Mouse (Mus musculus): Measurements from ENCODE around the gene Gm340. TPM values are rescaled to one million over a fixed set of nuclear protein-coding genes. Genes with fewer than 3 reads are reported as not detected.

The Gm340 gene
- total and polyA plus RNA-seq, 3 experiments: 2.7 to 36.4 (median 15.2) TPM

DNA sequence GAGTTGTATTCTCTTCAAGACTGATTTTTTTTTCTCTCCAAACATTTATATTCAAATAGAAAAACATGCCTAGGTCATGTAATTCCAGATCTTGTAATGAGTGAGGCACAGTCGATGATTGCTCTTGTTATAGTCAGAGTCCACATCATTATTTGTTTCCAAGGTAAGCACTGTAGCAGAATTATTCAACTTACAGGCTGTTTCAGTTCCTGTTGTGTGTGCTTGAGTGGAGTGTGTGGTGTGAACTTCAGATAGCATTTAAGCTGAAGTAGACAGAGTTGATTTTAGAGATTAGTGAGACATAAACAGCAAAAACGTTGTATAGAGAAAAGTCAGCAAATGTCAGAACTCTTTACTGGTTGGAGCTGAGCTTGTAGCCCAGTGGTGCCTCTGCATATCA lies 13.4 kb upstream of the Gm340 start:
- TF ChIP-seq TAL1 (conservative IDR thresholded peaks at IDR 0.05; ENCODE audit: low read depth, low read length): no peak
- no peak for TF ChIP-seq CTCF (IDR thresholded peaks at IDR 0.05; ENCODE audit: low read depth, low read length)
- Histone ChIP-seq H3K4me3 (ENCODE audit: low read depth, low read length) (no peak overlapping the region), H3K36me3 (replicated peaks) (peaks cover 32% of the 10 kb centered on the region), H3K9me3 (replicated peaks) (no peaks in the 10 kb centered on the region), H3K27me3 (ENCODE audit: insufficient read depth, low read length) (no peaks in the 10 kb centered on the region), H3K4me1 (ENCODE audit: insufficient read depth, low read depth, low read length) (no peaks in the 10 kb centered on the region; the same call in 1 of the 2 replicates)
- no peak for ATAC-seq (ENCODE audit: extremely low read depth, insufficient number of reproducible peaks, low FRiP score, poor library complexity, severe bottlenecking)
- no peak for DNase-seq (ENCODE audit: low spot score)

DNA sequence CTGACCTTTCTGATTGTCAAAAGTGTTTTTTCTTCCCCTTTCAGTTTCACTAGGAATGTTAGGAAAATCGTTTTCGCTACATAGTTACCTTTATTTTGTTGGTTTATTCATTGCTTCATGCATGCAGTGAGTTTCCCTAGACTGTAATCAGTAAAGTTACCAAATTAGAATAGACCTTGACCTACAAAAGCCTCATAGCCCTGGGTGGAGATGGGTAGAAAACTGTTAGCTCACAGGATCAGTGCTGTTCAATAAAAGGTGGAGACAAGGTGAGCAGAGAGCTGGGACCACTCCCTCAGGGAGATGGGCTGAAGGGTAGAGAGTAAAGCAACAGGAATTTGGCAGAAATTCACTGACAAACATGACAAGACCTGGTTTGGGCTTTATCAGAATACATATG lies 8.5 kb upstream of the Gm340 start:
- peaks cover 55% of the 10 kb centered on the region for H3K36me3 ChIP-seq (replicated peaks)
- no peak overlapping the region for H3K4me3 ChIP-seq (ENCODE audit: low read depth, low read length)
- no peaks in the 10 kb centered on the region for H3K9me3 ChIP-seq (replicated peaks)
- ATAC-seq (ENCODE audit: extremely low read depth, insufficient number of reproducible peaks, low FRiP score, poor library complexity, severe bottlenecking): no peak
- DNase-seq (ENCODE audit: low spot score): no peak
- TF ChIP-seq GATA1 (IDR thresholded peaks at IDR 0.05; ENCODE audit: borderline replicate concordance, low read length): no peak
- no peak for TF ChIP-seq POLR2AphosphoS5 (IDR thresholded peaks at IDR 0.05; ENCODE audit: insufficient replicate concordance, low read depth, low read length)
- no peak for TF ChIP-seq GATA2 (IDR thresholded peaks at IDR 0.05; ENCODE audit: borderline replicate concordance, low read depth, low read length)
- TF ChIP-seq CTCF (IDR thresholded peaks at IDR 0.05; ENCODE audit: low read depth, low read length): no peak
- no peak for TF ChIP-seq TAL1 (conservative IDR thresholded peaks at IDR 0.05; ENCODE audit: low read depth, low read length)
- no peaks in the 10 kb centered on the region for H3K27me3 ChIP-seq (ENCODE audit: insufficient read depth, low read length)
- H3K4me1 ChIP-seq (ENCODE audit: insufficient read depth, low read depth, low read length): no peaks in the 10 kb centered on the region; the same call in 1 of the 2 replicates

DNA sequence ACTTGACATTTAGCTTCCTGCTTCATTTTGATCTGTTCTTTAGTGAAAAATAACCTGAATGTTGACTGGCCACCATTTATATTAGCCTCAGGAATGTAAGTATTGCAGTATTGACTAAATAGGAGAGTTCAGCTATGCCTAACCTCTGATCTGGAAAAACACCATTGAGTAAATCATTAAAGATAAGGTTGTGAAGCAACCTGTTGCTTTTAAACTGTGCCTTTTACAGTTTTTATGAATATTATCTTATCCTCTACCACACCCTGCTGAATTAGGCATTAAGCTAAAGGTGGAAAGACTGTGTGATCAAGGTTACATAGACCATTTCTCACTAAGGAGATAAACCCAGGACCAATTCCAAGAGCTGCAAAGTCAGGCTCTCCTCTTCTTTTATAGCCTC lies 4.6 kb upstream of the Gm340 start:
- Histone ChIP-seq H3K4me1 (ENCODE audit: insufficient read depth, low read depth, low read length) (no peaks in the 10 kb centered on the region), H3K36me3 (replicated peaks) (peaks cover 70% of the 10 kb centered on the region), H3K27me3 (ENCODE audit: insufficient read depth, low read length) (no peaks in the 10 kb centered on the region), H3K4me3 (ENCODE audit: low read depth, low read length) (no peak overlapping the region), H3K9me3 (replicated peaks) (no peaks in the 10 kb centered on the region)
- no peak for DNase-seq (ENCODE audit: low spot score)
- TF ChIP-seq GATA2 (IDR thresholded peaks at IDR 0.05; ENCODE audit: borderline replicate concordance, low read depth, low read length) (no peak), CTCF (IDR thresholded peaks at IDR 0.05; ENCODE audit: low read depth, low read length) (no peak), POLR2AphosphoS5 (IDR thresholded peaks at IDR 0.05; ENCODE audit: insufficient replicate concordance, low read depth, low read length) (no peak), GATA1 (IDR thresholded peaks at IDR 0.05; ENCODE audit: borderline replicate concordance, low read length) (no peak), TAL1 (conservative IDR thresholded peaks at IDR 0.05; ENCODE audit: low read depth, low read length) (no peak)
- no peak for ATAC-seq (ENCODE audit: extremely low read depth, insufficient number of reproducible peaks, low FRiP score, poor library complexity, severe bottlenecking)

DNA sequence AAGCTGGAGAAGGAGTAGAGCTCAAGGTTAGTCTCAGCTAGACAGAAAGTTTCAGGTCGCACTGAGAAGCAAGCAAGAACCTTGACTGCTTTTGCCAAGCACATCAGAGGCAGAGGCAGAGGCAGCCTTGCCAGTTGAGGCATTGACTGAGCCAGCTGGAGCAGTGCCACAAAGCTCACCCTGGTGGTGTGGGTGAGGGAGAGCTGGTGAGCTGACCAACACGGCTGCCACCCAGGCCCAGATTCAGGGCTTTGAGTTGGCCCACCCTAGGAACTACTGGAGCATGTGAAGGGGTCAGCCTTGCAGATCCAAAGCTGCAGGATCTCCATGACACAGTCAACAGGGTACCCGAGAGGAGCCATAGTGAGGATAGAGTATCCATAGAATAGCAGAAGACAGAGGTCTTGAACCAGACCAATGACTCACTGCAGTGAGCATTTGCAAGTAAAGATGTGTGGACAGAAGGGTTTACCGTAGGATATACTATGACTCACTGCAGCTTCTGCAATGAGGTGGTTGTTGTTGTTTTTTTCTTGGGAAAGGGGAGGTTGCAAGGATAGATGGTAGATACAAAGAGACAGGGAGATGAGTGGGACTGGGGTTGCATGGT lies 2.8 kb upstream of the Gm340 start:
- Histone ChIP-seq H3K4me3 (ENCODE audit: low read depth, low read length) (no peak overlapping the region), H3K36me3 (replicated peaks) (peaks cover 75% of the 10 kb centered on the region), H3K4me1 (ENCODE audit: insufficient read depth, low read depth, low read length) (no peaks in the 10 kb centered on the region), H3K27me3 (ENCODE audit: insufficient read depth, low read length) (no peaks in the 10 kb centered on the region), H3K9me3 (replicated peaks) (no peaks in the 10 kb centered on the region)
- DNase-seq (ENCODE audit: low spot score): no peak
- no peak for ATAC-seq (ENCODE audit: extremely low read depth, insufficient number of reproducible peaks, low FRiP score, poor library complexity, severe bottlenecking)
- TF ChIP-seq GATA1 (IDR thresholded peaks at IDR 0.05; ENCODE audit: borderline replicate concordance, low read length) (no peak), POLR2AphosphoS5 (IDR thresholded peaks at IDR 0.05; ENCODE audit: insufficient replicate concordance, low read depth, low read length) (no peak), TAL1 (conservative IDR thresholded peaks at IDR 0.05; ENCODE audit: low read depth, low read length) (no peak), CTCF (IDR thresholded peaks at IDR 0.05; ENCODE audit: low read depth, low read length) (no peak), GATA2 (IDR thresholded peaks at IDR 0.05; ENCODE audit: borderline replicate concordance, low read depth, low read length) (no peak)

DNA sequence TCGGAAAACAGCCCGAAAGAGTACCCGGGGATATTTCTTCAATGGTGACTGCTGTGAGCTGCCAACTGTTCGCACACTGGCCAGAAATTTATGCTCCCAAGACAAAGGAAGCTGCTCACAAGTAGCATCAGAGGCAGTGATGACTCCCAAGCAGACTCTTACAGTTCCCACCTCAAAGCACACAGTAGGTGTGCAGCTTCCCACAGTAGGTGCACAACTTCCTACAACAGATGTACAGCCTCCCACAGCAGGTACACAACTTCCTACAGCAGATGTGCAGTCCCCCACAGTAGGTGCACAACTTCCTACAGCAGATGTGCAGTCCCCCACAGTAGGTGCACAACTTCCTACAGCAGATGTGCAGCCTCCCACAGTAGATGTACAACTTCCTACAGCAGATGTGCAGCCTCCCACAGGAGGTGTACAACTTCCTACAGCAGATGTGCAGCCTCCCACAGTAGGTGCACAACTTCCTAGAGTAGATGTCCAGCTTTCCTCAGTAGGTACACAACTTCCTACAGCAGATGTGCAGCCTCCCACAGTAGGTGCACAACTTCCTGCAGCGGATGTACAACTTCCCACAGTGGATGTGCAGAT lies 846 bp downstream of the Gm340 start:
- H3K4me1 ChIP-seq (ENCODE audit: insufficient read depth, low read depth, low read length): no peaks in the 10 kb centered on the region
- no peak for ATAC-seq (ENCODE audit: extremely low read depth, insufficient number of reproducible peaks, low FRiP score, poor library complexity, severe bottlenecking)
- no peak overlapping the region for H3K4me3 ChIP-seq (ENCODE audit: low read depth, low read length)
- no peak for TF ChIP-seq POLR2AphosphoS5 (IDR thresholded peaks at IDR 0.05; ENCODE audit: insufficient replicate concordance, low read depth, low read length)
- no peaks in the 10 kb centered on the region for H3K9me3 ChIP-seq (replicated peaks)
- no peak for DNase-seq (ENCODE audit: low spot score)
- H3K27me3 ChIP-seq (ENCODE audit: insufficient read depth, low read length): no peaks in the 10 kb centered on the region
- peaks cover 89% of the 10 kb centered on the region for H3K36me3 ChIP-seq (replicated peaks)

DNA sequence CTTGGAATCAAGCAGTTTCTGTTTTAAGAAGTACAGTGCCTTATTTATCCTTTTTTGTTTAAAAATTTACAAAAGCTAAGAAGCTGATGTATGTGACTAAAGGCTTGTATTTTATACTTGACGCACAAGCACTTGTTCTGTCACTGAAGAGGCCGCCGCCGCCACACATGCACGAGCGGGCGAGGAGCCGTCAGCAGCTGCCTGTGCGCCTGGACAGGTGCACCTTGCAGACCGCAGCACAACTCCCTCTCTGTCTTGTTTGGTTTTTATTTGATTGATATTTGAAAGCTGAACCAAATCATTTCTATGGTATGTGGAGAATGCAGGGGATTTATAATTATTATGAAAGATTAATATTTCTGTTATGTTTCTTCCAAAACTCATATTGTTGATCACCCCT lies 4.6 kb downstream of the Gm340 start:
- TF ChIP-seq TAL1 (conservative IDR thresholded peaks at IDR 0.05; ENCODE audit: low read depth, low read length) (no peak), GATA2 (IDR thresholded peaks at IDR 0.05; ENCODE audit: borderline replicate concordance, low read depth, low read length) (no peak), GATA1 (IDR thresholded peaks at IDR 0.05; ENCODE audit: borderline replicate concordance, low read length) (no peak), CTCF (IDR thresholded peaks at IDR 0.05; ENCODE audit: low read depth, low read length) (no peak), POLR2AphosphoS5 (IDR thresholded peaks at IDR 0.05; ENCODE audit: insufficient replicate concordance, low read depth, low read length) (no peak)
- ATAC-seq (ENCODE audit: extremely low read depth, insufficient number of reproducible peaks, low FRiP score, poor library complexity, severe bottlenecking): no peak
- H3K36me3 ChIP-seq (replicated peaks): peaks cover 84% of the 10 kb centered on the region

More for the DNA sequence above, 4.6 kb downstream of the Gm340 start:
- no peak for DNase-seq (ENCODE audit: low spot score)
- Histone ChIP-seq H3K4me1 (ENCODE audit: insufficient read depth, low read depth, low read length) (no peaks in the 10 kb centered on the region), H3K4me3 (ENCODE audit: low read depth, low read length) (no peak overlapping the region), H3K9me3 (replicated peaks) (no peaks in the 10 kb centered on the region), H3K27me3 (ENCODE audit: insufficient read depth, low read length) (no peaks in the 10 kb centered on the region)

Measured in G1E (cell line).